Mouse (Mus musculus) kidney, embryonic 16.5 days (tissue): Measurements from ENCODE around the gene Morn1. TPM values are rescaled to one million over a fixed set of nuclear protein-coding genes. Genes with fewer than 3 reads are reported as not detected.

Source experiments
- ATAC-seq: fragments of 200-750 bp; cut with Nextera tagmentation; 2 replicates; pipeline ENCODE4 v1.8.0; 2017; ENCODE audit warnings: moderate TSS enrichment; ENCODE audit not compliant: low FRiP score, low TSS enrichment
- H3K27ac ChIP-seq: fragments of 300-500 bp; sonication (generic); 2 replicates; pipeline ENCODE4 v1.5.1; 2014; ENCODE audit warnings: low read length
- H3K27me3 ChIP-seq: fragments of 300-500 bp; sonication (generic); 2 replicates; pipeline ENCODE4 v1.6.1; 2014; ENCODE audit warnings: low read length, control low read depth, mixed read lengths; ENCODE audit not compliant: insufficient read depth
- H3K36me3 ChIP-seq: fragments of 300-500 bp; sonication (generic); 2 replicates; pipeline ENCODE4 v1.6.1; 2014; ENCODE audit warnings: low read length, control low read depth, mixed read lengths; ENCODE audit not compliant: insufficient read depth
- H3K4me1 ChIP-seq: fragments of 300-500 bp; sonication (generic); 2 replicates; pipeline ENCODE4 v1.6.1; 2014; ENCODE audit warnings: low read length, control low read depth, mixed read lengths; ENCODE audit not compliant: insufficient read depth
- H3K4me2 ChIP-seq: fragments of 300-500 bp; sonication (generic); replicated peaks from 2 replicates; pipeline ENCODE4 v1.6.1; 2014; ENCODE audit warnings: low read depth, low read length
- H3K4me3 ChIP-seq: fragments of 300-500 bp; sonication (generic); 2 replicates; pipeline ENCODE4 v1.5.1; 2014; ENCODE audit warnings: mild to moderate bottlenecking, low read length
- H3K9ac ChIP-seq: fragments of 300-500 bp; sonication (generic); replicated peaks from 2 replicates; pipeline ENCODE4 v1.6.1; 2014; ENCODE audit warnings: low read length
- H3K9me3 ChIP-seq: fragments of 300-500 bp; sonication (generic); 2 replicates; pipeline ENCODE4 v1.6.1; 2016; ENCODE audit warnings: low read length, control low read depth
- WGBS: fragments of 180-500 bp; shearing (Covaris S2); extraction: QIAGEN DNeasy Blood & Tissue Kit; methylation state at CpG from one replicate; pipeline ENCODE4 v1.1.7; 2014; 5-methylcytosine and 5-hydroxymethylcytosine counted together
- polyA plus RNA-seq: library from polyadenylated mRNA; unstranded; fragments of >200 nt; fragmentation: Nextera tagmentation; extraction: Ambion mirVana; gene quantifications from 2 replicates; pipeline ENCODE4 v1.2.1, GENCODE M21; 2015

Gene Morn1
- polyA plus RNA-seq, 1 experiment from 2014 or later: 7.0 TPM

DNA sequence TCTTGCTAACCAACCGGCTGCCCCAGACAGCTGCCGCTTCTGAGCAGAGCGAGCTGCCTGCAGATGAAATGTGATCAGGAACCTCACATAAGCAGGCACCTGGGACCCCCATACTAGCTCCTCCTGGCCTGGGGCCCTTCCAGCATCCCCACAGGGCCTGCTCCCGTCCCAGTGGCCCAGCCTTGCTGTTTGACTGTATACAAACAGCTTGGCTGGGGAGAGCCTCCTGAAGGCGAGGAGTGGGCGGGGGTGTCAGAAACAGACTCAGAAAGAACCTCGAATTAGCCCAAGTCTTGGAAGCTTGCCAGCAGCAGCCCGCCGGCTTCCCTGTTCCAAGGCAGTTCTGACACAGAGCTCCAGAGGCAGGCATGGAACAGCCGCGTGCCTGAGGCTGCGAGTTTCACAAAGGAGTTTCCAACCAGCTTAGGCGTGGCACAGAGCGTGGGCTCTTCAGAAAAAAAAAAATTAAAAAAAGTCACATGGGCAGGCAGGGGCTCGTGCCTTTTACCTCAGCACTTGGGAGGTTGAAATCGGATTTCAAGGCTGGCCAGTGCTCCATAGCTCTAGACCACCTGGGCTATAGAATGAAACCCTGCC, 36.2 kb downstream of the Morn1 start:
- Histone ChIP-seq H3K9ac (no peak overlapping the region; the same call in 1 of the 2 replicates), H3K4me1 (peaks cover 40% of the 10 kb centered on the region)

DNA sequence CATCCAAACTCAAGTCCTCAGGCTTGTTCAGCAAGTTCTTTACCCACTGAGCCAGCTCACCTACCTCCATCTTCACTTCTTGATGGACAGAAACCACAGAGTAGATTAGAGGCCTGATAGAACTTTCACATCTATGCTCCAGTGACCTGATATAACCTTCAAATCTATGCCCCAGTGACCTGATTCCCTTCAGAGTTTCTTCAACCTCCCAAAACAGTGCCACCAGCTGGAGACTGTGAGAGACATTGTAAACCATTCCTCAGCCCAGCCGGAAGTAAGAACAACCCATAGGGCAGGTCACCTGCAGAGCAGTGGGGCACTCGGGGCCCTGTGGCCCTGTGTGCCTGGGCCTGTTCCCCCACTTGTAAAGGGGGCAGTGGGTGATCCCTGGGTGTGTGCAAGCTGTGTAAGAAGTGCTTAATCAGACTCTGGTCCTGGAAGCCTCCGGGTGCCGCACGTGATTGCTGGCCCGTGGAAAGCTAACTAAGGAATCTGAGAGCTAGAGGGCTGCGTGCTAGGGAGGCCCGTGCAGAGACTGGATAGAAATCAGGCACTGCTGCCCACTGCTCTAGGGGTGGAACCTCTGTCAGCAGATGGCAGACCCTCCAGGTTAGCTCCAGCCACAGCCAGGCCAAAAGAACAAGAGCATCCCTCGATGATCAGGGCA, 37.6 kb downstream of the Morn1 start:
- 44% methylated on average over 9 of the region's 9 CpGs for WGBS
- H3K36me3 ChIP-seq: no peaks in the 10 kb centered on the region
- peak; percentile 36; the same call in 1 of the 2 replicates for ATAC-seq
- peaks cover 3% of the 10 kb centered on the region; the same call in 1 of the 2 replicates for H3K9me3 ChIP-seq
- no peak overlapping the region for H3K4me2 ChIP-seq
- no peak overlapping the region for H3K4me3 ChIP-seq
- peak overlapping the region; percentile 73 for H3K27ac ChIP-seq
- no peak overlapping the region; the same call in 1 of the 2 replicates for H3K9ac ChIP-seq
- peaks cover 40% of the 10 kb centered on the region for H3K4me1 ChIP-seq
- no peaks in the 10 kb centered on the region for H3K27me3 ChIP-seq

More for the DNA sequence above, 36.2 kb downstream of the Morn1 start:
- Histone ChIP-seq H3K4me2 (no peak overlapping the region), H3K4me3 (no peak overlapping the region), H3K36me3 (no peaks in the 10 kb centered on the region), H3K9me3 (peaks cover 3% of the 10 kb centered on the region; the same call in 1 of the 2 replicates), H3K27me3 (no peaks in the 10 kb centered on the region), H3K27ac (peak overlapping the region; percentile 45)
- ATAC-seq: peak; percentile 50
- WGBS: 21% methylated on average over 16 of the region's 16 CpGs

GRCm38 (mm10) chr4:155125310-155125709, 38.9 kb downstream of the Morn1 start:
- ATAC-seq: no peak
- no peaks in the 10 kb centered on the region for H3K27me3 ChIP-seq
- H3K9ac ChIP-seq: 0 out of 2 replicates have a peak overlapping the region, but pooled peaks have one; percentile 4
- H3K27ac ChIP-seq: no peak overlapping the region
- peaks cover 3% of the 10 kb centered on the region; the same call in 1 of the 2 replicates for H3K9me3 ChIP-seq
- no peak overlapping the region for H3K4me3 ChIP-seq
- H3K36me3 ChIP-seq: no peaks in the 10 kb centered on the region
- 56% methylated on average over 7 of the region's 7 CpGs for WGBS
- no peak overlapping the region for H3K4me2 ChIP-seq
- peaks cover 45% of the 10 kb centered on the region for H3K4me1 ChIP-seq

GRCm38 (mm10) chr4:155126194-155126593, 39.8 kb downstream of the Morn1 start:
- ATAC-seq: no peak
- peaks cover 40% of the 10 kb centered on the region for H3K4me1 ChIP-seq
- WGBS: 82% methylated on average over 5 of the region's 5 CpGs

DNA sequence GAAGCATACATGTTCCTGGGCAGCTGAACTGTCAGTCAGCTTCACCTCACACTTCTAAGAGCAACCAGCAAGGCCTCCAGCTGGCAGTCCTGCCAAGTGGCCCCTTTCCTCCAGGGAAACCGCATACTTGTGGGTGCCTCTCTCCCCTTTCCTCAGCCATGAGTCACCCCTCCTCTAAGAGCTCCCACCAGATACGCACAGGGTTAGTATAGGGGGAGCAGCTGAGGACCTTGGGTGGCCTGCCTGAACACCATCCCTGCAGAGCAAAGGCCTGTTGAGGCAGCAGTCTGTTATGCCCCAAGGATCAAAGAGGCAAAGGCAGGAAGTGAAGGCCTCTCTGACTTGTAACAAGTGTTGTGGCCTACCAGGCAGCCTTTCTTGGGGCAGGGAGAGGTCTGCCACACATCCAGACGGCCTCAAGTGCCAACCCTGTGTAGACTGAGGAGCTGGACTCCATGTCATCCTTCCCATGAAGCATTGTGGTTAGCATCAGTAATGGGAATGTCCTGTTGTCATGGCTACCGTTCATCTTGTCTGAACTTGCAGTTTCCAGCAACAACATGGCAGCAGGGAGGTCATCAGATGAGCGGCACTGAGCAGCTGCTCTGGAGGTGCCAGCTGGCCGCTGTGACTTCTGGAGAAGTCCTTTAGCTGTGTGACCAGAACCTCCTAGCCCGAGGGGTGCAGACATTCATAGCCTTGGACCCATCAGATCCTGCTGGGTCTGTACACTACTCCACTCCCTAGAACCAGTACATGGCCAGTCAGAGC, 40.4 kb downstream of the Morn1 start:
- ATAC-seq: no peak
- no peak overlapping the region for H3K4me2 ChIP-seq
- no peak overlapping the region for H3K4me3 ChIP-seq
- no peaks in the 10 kb centered on the region for H3K36me3 ChIP-seq
- 64% methylated on average over 7 of the region's 7 CpGs for WGBS
- no peak overlapping the region for H3K9ac ChIP-seq
- H3K27ac ChIP-seq: no peak overlapping the region
- H3K4me1 ChIP-seq: peaks cover 40% of the 10 kb centered on the region
- H3K9me3 ChIP-seq: peaks cover 3% of the 10 kb centered on the region; the same call in 1 of the 2 replicates
- H3K27me3 ChIP-seq: no peaks in the 10 kb centered on the region

More at GRCm38 (mm10) chr4:155126194-155126593, 39.8 kb downstream of the Morn1 start:
- Histone ChIP-seq H3K27ac (no peak overlapping the region), H3K9ac (no peak overlapping the region), H3K4me2 (no peak overlapping the region), H3K4me3 (no peak overlapping the region), H3K36me3 (no peaks in the 10 kb centered on the region), H3K27me3 (no peaks in the 10 kb centered on the region), H3K9me3 (peaks cover 3% of the 10 kb centered on the region; the same call in 1 of the 2 replicates)

GRCm38 (mm10) chr4:155128411-155128810, 42.0 kb downstream of the Morn1 start:
- H3K9ac ChIP-seq: no peak overlapping the region
- 86% methylated on average over 15 of the region's 15 CpGs for WGBS
- no peak for ATAC-seq

GRCm38 (mm10) chr4:155129132-155129917, 42.9 kb downstream of the Morn1 start:
- 0 out of 2 replicates have a peak overlapping the region, but pooled peaks have one; percentile 24 for H3K9ac ChIP-seq
- whole genome bisulfite sequencing: 91% methylated on average over 10 of the region's 10 CpGs
- H3K4me3 ChIP-seq: no peak overlapping the region
- no peaks in the 10 kb centered on the region for H3K9me3 ChIP-seq
- H3K36me3 ChIP-seq: no peaks in the 10 kb centered on the region
- H3K4me2 ChIP-seq: no peak overlapping the region
- H3K4me1 ChIP-seq: peaks cover 31% of the 10 kb centered on the region
- H3K27ac ChIP-seq: no peak overlapping the region
- ATAC-seq: no peak
- H3K27me3 ChIP-seq: no peaks in the 10 kb centered on the region

More at GRCm38 (mm10) chr4:155128411-155128810, 42.0 kb downstream of the Morn1 start:
- H3K27me3 ChIP-seq: no peaks in the 10 kb centered on the region
- H3K4me3 ChIP-seq: no peak overlapping the region
- H3K4me2 ChIP-seq: no peak overlapping the region
- peaks cover 2% of the 10 kb centered on the region; the same call in 1 of the 2 replicates for H3K9me3 ChIP-seq
- H3K27ac ChIP-seq: no peak overlapping the region
- peaks cover 26% of the 10 kb centered on the region for H3K4me1 ChIP-seq
- H3K36me3 ChIP-seq: no peaks in the 10 kb centered on the region

- WGBS: 75% methylated on average over 14 of the region's 14 CpGs
- no peaks in the 10 kb centered on the region for H3K36me3 ChIP-seq
Observed at GRCm38 (mm10) chr4:155129996-155130395, 43.6 kb downstream of the Morn1 start.

GRCm38 (mm10) chr4:155130616-155131015, 44.2 kb downstream of the Morn1 start:
- H3K27me3 ChIP-seq: no peaks in the 10 kb centered on the region
- WGBS: 68% methylated on average over 7 of the region's 7 CpGs
- no peak overlapping the region for H3K4me3 ChIP-seq
- no peak overlapping the region for H3K4me2 ChIP-seq
- no peaks in the 10 kb centered on the region for H3K36me3 ChIP-seq
- 0 out of 2 replicates have a peak overlapping the region, but pooled peaks have one; percentile 33 for H3K9ac ChIP-seq
- H3K27ac ChIP-seq: peak overlapping the region; percentile 37; the same call in 1 of the 2 replicates
- no peaks in the 10 kb centered on the region for H3K9me3 ChIP-seq
- ATAC-seq: no peak
- peaks cover 40% of the 10 kb centered on the region for H3K4me1 ChIP-seq

More at GRCm38 (mm10) chr4:155129996-155130395, 43.6 kb downstream of the Morn1 start:
- peaks cover 35% of the 10 kb centered on the region for H3K4me1 ChIP-seq
- 0 out of 2 replicates have a peak overlapping the region, but pooled peaks have one; percentile 24 for H3K9ac ChIP-seq
- H3K9me3 ChIP-seq: no peaks in the 10 kb centered on the region
- no peak overlapping the region for H3K4me3 ChIP-seq
- H3K27ac ChIP-seq: peak overlapping the region; percentile 37; the same call in 1 of the 2 replicates
- no peaks in the 10 kb centered on the region for H3K27me3 ChIP-seq
- H3K4me2 ChIP-seq: no peak overlapping the region
- no peak for ATAC-seq
